Mouse (Mus musculus) kidney, adult 2 months (tissue): ENCODE measurements around the gene Vhl. TPM values are rescaled to one million over a fixed set of nuclear protein-coding genes. Genes with fewer than 3 reads are reported as not detected.

ENCODE experiments used
- DNase-seq: peaks from one replicate; pipeline ENCODE4 v3.0.0; 2021
- H3K27ac ChIP-seq: fragments of 200-500 bp; 2 replicates; pipeline ENCODE4 v1.5.1; 2012; ENCODE audit warnings: low read depth, low read length, control low read depth, inconsistent platforms; ENCODE audit not compliant: insufficient read depth
- H3K27me3 ChIP-seq: fragments of 200-500 bp; replicated peaks from 2 replicates; pipeline ENCODE4 v1.6.1; 2012; ENCODE audit warnings: mild to moderate bottlenecking, moderate library complexity, low read length, inconsistent platforms; ENCODE audit not compliant: control insufficient read depth, insufficient read depth
- H3K36me3 ChIP-seq: fragments of 200-500 bp; 2 replicates; pipeline ENCODE4 v1.6.1; 2012; ENCODE audit warnings: mild to moderate bottlenecking, moderate library complexity, low read length, inconsistent platforms; ENCODE audit not compliant: control insufficient read depth, insufficient read depth
- H3K4me1 ChIP-seq: fragments of 200-500 bp; 2 replicates; pipeline ENCODE4 v1.6.1; 2011; ENCODE audit warnings: low read length; ENCODE audit not compliant: control insufficient read depth, insufficient read depth
- H3K4me3 ChIP-seq: fragments of 200-500 bp; 2 replicates; pipeline ENCODE4 v1.5.1; 2011; ENCODE audit warnings: mild to moderate bottlenecking, low read depth, low read length, control low read depth; ENCODE audit not compliant: insufficient read depth
- CTCF ChIP-seq: fragments of 200-500 bp; conservative IDR thresholded peaks from 2 replicates; pipeline ENCODE4 v1.5.1; 2011; ENCODE audit warnings: low read depth, mild to moderate bottlenecking, control low read depth, low read length, moderate library complexity, mixed read lengths; ENCODE audit not compliant: insufficient read depth, insufficient read length
- POLR2A ChIP-seq: fragments of 200-500 bp; IDR thresholded peaks from one replicate; pipeline ENCODE4 v1.6.1; 2011; ENCODE audit warnings: low read depth, low read length, control low read depth
- WGBS: fragments of 180-500 bp; shearing (Covaris S2); methylation state at CpG from one replicate; pipeline ENCODE4 v1.1.7; 2018; 5-methylcytosine and 5-hydroxymethylcytosine counted together
- polyA plus RNA-seq: library from polyadenylated mRNA; depleted of rRNA; stranded (reverse); fragments of >200 nt; gene quantifications from 2 replicates; pipeline ENCODE4 v1.2.3, GENCODE M21; 2012

The Vhl gene
- polyA plus RNA-seq, 1 experiment: 24.6 TPM

- H3K27ac ChIP-seq: peak overlapping the region; percentile 51
- no peak overlapping the region for H3K4me3 ChIP-seq
- H3K36me3 ChIP-seq: peaks cover 2% of the 10 kb centered on the region; the same call in 1 of the 2 replicates
- TF ChIP-seq POLR2A (no peak), CTCF (no peak)
- WGBS: 28% methylated on average over 12 of the region's 12 CpGs
- peak; percentile 93 for DNase-seq
- no peaks in the 10 kb centered on the region for H3K27me3 ChIP-seq
- H3K4me1 ChIP-seq: peaks cover 28% of the 10 kb centered on the region
These were observed 37.8 kb downstream of the Vhl start for GRCm38 (mm10) chr6:113661353-113662241.

GRCm38 (mm10) chr6:113662964-113663700, 39.4 kb downstream of the Vhl start:
- 87% methylated on average over 8 of the region's 8 CpGs for WGBS
- TF ChIP-seq CTCF (no peak), POLR2A (no peak)
- Histone ChIP-seq H3K4me1 (peaks cover 28% of the 10 kb centered on the region), H3K27ac (no peak overlapping the region), H3K27me3 (no peaks in the 10 kb centered on the region), H3K4me3 (no peak overlapping the region), H3K36me3 (peaks cover 2% of the 10 kb centered on the region; the same call in 1 of the 2 replicates)
- DNase-seq: no peak

GRCm38 (mm10) chr6:113664305-113664704, 40.5 kb downstream of the Vhl start:
- Histone ChIP-seq H3K27ac (no peak overlapping the region), H3K4me3 (no peak overlapping the region), H3K36me3 (peaks cover 2% of the 10 kb centered on the region; the same call in 1 of the 2 replicates), H3K4me1 (peaks cover 28% of the 10 kb centered on the region), H3K27me3 (no peaks in the 10 kb centered on the region)
- TF ChIP-seq CTCF (no peak), POLR2A (no peak)
- no peak for DNase-seq
- WGBS: 88% methylated on average over 7 of the region's 7 CpGs

- 60% methylated on average over 8 of the region's 8 CpGs for WGBS
- H3K4me1 ChIP-seq: peaks cover 5% of the 10 kb centered on the region; the same call in 1 of the 2 replicates
These were observed 43.9 kb downstream of the Vhl start for GRCm38 (mm10) chr6:113667611-113668122.

GRCm38 (mm10) chr6:113668287-113669154, 44.8 kb downstream of the Vhl start:
- H3K27me3 ChIP-seq: no peaks in the 10 kb centered on the region
- H3K4me3 ChIP-seq: no peak overlapping the region
- TF ChIP-seq POLR2A (no peak), CTCF (no peak)
- WGBS: 36% methylated on average over 15 of the region's 15 CpGs
- H3K27ac ChIP-seq: peak overlapping the region; percentile 53
- H3K4me1 ChIP-seq: peaks cover 5% of the 10 kb centered on the region; the same call in 1 of the 2 replicates
- DNase-seq: peak; percentile 72
- H3K36me3 ChIP-seq: peaks cover 1% of the 10 kb centered on the region

More at GRCm38 (mm10) chr6:113667611-113668122, 43.9 kb downstream of the Vhl start:
- no peak overlapping the region for H3K27ac ChIP-seq
- H3K4me3 ChIP-seq: no peak overlapping the region
- H3K36me3 ChIP-seq: peaks cover 3% of the 10 kb centered on the region
- TF ChIP-seq CTCF (no peak), POLR2A (no peak)
- H3K27me3 ChIP-seq: no peaks in the 10 kb centered on the region
- DNase-seq: no peak

GRCm38 (mm10) chr6:113669821-113670220, 46.1 kb downstream of the Vhl start:
- no peaks in the 10 kb centered on the region for H3K27me3 ChIP-seq
- no peak overlapping the region for H3K27ac ChIP-seq
- no peak for DNase-seq
- no peak overlapping the region for H3K4me3 ChIP-seq
- peaks cover 5% of the 10 kb centered on the region; the same call in 1 of the 2 replicates for H3K4me1 ChIP-seq
- peaks cover 1% of the 10 kb centered on the region for H3K36me3 ChIP-seq
- 75% methylated on average over 7 of the region's 7 CpGs for WGBS
- TF ChIP-seq CTCF: no peak
